Mouse (Mus musculus) adrenal gland, postnatal 36 days (tissue): ENCODE measurements around the gene C2cd4c. TPM values are rescaled to one million over a fixed set of nuclear protein-coding genes. Genes with fewer than 3 reads are reported as not detected.

Source experiments
- DNase-seq, 2 experiments: peaks; one replicate each; pipeline ENCODE4 v3.0.0; 2021; ENCODE audit warnings: mixed read lengths in 1 of 2
- long read RNA-seq, 2 experiments: library from polyadenylated mRNA; stranded (forward); transcript quantifications; one replicate each; pipeline ENCODE4 v2.0.0; 2021; ENCODE audit warnings: borderline sequencing depth in 2 of 2
- total RNA-seq, 2 experiments: library from RNA; stranded (reverse); gene quantifications; 2 replicates each; pipeline ENCODE4 v1.2.3; 2021

Gene C2cd4c
- total RNA-seq: under 1 TPM; 0.16 to 0.30 TPM
- long read RNA-seq, experiment 1: 0 reads
- long read RNA-seq, experiment 2: 0 reads

DNA sequence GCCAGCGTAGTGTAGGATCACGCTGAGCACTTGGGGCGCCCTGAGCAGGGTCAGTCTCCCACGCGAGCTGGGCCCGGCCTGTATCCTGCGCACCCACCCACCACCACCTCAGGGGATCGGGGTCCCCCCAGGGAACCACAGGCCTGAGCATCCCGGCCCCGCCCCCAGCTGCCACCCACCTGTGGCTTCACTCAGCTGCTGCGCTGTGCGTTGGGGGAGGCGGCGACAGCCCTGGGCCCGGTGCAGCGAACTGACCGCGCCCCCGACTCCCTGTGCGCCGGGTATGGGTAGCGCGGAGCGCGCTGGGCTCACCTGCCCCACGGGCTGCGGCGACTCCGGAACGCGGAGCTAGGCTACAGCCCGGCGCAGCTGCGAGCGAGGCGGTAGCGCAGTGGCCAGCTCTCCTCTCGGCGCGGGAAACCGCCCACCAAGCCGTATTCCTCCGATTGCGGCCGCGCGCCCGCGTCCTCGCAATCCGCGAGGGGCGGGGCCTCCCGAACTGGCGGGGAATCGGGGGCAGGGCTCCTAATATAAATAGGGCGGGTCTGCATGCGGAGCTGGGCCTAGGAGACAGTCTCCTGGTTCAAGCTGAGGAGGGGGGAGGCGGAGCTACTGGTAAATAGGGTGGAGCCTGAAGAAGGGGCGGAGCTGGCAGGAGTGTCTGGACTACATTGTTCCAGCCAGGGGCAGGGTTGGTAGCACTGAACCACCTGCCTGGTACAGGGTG lies at the start of gene C2cd4c:
C2cd4c (minus strand) TSS at position 448 of the 727 bp plus-strand sequence.
- DNase-seq: peak; percentile 58 to 61

DNA sequence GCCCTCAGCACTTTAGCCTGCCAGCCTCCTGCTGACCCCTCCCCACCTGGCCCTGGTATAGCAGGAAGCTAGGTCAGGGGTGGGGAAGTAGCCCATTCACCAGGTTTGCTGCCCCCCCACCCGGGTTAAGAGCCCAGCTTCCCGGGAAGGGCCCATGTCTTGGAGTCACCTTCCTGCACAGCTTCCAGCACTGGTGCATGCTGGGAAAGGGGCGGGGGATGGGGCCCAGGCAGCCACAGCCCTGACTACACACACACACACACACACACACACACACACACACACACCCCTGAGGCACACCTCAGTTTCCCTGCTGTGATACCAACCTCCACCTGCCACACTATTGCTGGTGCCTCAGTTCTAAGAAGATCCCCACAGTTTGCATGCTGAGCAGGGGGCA lies 48.0 kb upstream of the C2cd4c start:
- DNase-seq: no peak

- DNase-seq: no peak
These were observed 46.5 kb upstream of the C2cd4c start for GRCm38 (mm10) chr10:79660298-79660697.

DNA sequence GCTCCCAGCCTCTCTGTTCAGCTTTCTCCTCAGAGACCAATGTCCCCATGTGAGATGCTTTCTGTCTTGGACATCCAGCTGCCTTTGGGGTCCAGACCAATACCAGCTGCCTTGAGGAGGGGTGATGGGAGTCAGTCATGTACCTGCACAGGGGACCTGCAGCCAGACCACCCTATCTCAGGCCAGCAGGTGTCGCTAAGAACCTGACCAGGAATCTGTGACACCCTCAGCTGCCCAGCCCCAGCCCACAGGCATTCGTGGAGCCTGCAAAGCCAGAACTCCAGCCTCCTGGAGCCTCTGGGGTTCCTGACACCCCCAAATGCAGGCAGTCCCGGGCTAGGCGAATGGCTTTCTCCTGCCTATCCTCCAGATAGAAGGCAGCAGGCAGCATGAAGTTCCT lies 45.0 kb upstream of the C2cd4c start:
- DNase-seq: no peak

DNA sequence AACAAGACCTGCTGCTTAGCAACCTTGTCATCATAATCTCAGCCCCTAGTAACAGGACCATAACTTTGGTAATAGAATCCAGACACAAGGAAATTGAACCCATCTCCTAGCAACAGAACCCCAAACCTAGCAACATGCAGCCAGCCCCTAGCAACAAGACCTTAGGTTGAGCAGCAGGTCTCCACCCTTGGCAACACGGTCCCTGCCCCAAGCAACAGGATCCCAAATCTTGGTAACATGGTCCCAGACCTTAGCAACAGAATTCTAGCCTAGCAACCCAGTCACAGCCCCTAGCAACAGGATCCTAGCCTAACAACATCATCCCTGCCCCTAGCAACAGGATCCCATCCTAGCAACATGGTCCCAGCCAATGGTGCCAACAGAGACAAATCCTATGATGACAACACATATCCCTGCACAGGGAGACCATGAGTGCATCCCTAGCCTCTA lies 41.1 kb upstream of the C2cd4c start:
- DNase-seq: no peak

GRCm38 (mm10) chr10:79652789-79653188 lies 39.0 kb upstream of the C2cd4c start:
- DNase-seq: no peak

DNA sequence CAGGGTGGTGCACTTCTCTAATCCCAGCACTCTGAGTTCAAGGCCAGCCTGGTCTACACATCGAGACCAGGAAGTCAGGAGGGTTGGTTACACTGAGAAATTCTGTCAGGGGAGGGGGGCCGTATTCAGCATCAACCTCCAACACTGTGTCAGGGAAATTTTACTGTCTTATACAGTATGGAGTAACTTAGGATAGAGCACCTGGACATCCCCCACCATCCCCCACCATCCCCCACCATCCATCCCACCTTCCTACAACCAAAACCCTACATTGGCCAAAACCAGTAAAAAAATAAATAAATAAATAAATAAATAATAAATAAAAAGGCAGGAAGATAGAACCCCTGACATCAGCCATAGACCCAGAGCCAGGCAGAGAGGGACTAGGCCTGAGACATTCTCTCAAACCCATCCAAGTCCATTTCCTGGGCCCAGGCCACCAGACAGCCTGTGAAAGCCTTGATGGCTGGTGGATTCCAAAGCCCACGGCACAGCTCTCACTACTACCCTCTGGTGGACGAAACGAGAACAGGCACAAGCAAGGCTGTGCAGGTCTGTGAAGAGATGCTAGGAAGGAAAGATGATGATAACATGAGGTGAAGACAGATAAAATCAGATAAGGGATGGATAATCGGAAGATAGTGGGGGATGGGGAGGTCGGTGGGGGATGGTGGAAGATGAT lies 35.4 kb upstream of the C2cd4c start:
- peak; percentile 76 to 77 for DNase-seq

DNA sequence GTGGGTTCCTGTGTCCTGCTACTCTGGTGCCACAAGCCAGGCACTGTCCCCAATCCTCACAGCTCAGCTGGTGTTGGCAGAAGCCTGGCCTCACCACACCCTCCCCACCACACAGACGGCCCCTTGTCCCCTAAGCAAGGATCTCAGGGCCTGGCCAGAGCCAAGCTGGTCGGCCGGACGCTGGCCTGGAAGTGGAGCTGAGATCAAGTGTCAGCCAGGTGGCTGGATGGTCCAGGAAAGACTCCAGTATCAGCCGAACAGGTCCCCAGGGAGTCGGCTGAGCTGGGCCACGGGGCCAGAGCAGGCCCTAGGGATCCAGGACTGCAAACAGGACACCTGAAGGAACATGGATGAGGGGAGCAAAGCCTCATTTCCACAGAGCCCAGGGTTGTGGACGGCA lies 31.9 kb upstream of the C2cd4c start, which contains the start of gene Odf3l2:
Odf3l2 (minus strand) TSS at position 28 of the 400 bp plus-strand sequence.
- DNase-seq: no peak

GRCm38 (mm10) chr10:79638486-79639204 lies 24.8 kb upstream of the C2cd4c start:
- DNase-seq: peak; percentile 44 to 53

GRCm38 (mm10) chr10:79637128-79638110 lies 23.6 kb upstream of the C2cd4c start, which contains the start of gene Shc2:
Gene Shc2, minus strand, starts transcription at chr10:79637918.
- peak; percentile 29 to 48 for DNase-seq

- no peak for DNase-seq
These were observed 22.5 kb upstream of the C2cd4c start for GRCm38 (mm10) chr10:79636287-79636686.

- DNase-seq: peak; percentile 52 to 54
These were observed 19.4 kb upstream of the C2cd4c start for GRCm38 (mm10) chr10:79633006-79633777.

- DNase-seq: no peak
These were observed 17.6 kb upstream of the C2cd4c start for GRCm38 (mm10) chr10:79631432-79631831.

DNA sequence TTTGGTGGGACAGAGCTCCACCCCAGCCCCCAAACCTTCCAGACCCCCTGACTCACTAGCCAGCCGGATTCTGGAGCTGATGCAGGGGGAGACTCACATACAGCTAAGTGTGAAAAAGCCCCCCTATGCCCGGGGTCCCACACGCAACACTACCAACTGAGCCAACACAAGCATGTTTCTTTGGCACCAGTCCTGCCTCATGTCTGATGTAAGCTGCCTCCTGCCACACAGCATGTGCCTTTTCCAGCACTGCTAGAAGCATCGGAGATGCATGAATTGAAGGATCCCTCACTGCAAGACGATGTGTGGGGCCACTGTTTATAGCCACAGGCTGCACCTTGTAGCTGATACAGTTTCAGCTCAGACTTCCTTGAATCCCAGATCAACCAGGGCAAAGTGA lies 14.6 kb upstream of the C2cd4c start:
- DNase-seq: no peak

GRCm38 (mm10) chr10:79626156-79626555 lies 12.3 kb upstream of the C2cd4c start:
- DNase-seq: peak; percentile 34 to 44

DNA sequence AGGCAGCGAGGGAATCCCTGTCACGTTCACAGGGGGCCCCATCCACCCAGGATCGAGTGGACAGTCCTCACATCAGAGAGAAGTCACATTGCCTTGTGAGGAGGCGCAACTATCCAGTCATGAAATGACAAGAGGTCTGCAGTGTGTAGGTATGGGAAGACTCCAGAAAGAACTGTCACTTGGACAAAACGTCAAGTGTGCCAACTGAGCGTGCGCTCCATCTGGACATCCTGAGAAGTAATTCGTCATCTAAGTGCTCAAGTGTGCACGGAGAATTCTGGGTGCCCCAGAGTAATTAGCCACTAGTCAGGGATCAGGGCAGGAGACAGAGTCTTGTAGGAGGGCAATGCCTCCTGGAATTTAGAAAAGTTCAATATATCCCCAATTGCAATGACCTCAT lies 11.6 kb upstream of the C2cd4c start:
- DNase-seq: no peak

DNA sequence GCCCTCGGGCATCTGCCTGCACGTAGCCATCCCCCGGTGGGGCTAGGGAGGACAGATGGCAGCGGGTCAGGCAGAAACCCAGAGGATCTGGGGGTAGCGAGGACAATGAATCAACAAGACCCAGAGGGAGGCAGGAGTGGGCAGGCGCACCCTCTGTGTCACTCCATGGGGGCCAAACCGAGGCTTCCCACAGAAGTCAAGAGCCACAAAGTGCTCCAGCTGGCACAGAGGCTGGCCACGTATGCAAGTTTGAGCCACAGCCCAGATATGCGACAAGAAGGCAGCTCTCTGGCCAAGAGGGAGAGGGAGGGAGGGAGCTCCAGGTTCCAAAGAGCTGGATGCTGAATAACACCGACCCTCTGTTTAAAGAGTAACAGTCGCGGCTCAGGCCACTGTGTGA lies 10.1 kb upstream of the C2cd4c start:
- DNase-seq: no peak

DNA sequence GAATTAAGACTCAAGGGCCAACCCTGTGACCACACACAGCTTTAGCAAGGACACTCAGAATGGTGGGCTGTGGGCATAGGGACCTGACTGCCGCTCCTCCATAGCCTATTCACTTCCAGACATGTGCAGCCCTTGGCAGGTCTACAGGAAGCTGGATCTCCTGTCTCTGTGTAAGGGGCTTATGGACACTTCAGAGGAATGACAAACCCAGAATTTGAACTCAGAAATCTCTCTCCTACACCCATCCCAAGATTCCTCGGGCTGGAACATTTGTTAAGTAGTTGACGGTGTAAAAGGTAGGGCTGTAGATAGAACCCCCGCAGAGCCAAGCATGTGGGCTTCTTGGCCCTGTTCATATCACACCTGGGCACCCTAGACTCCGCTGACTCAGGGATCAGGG lies 2.6 kb upstream of the C2cd4c start:
- DNase-seq: no peak

DNA sequence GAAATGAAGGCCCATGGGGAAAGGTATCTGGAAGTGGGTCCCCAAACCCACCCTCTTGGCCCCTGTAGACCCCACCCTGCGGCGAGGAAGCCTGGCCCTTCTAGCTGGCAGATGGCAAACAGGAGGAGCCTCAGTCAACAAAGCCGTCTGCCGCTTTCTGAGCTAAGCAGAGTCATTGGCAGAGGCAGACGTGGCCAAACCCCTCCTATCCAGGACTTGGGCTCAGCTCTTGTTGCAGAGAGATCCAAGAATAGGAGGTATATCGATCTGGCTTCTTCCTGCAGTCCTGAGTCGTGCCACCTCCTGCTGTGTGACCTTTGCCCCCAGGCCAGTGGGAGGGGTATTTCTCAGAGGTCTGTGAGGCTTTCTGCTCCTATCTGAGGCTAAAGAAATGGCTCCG lies 2.0 kb upstream of the C2cd4c start:
- no peak for DNase-seq

GRCm38 (mm10) chr10:79614305-79614643 lies 449 bp upstream of the C2cd4c start:
- DNase-seq: no peak
